Mouse (Mus musculus) liver, embryonic 15.5 days (tissue): ENCODE measurements around the gene Ctrc. TPM values are rescaled to one million over a fixed set of nuclear protein-coding genes. Genes with fewer than 3 reads are reported as not detected.

Experiments
- ATAC-seq: fragments of 200-750 bp; cut with Nextera tagmentation; 2 replicates; pipeline ENCODE4 v1.8.0; 2017; ENCODE audit warnings: moderate number of reproducible peaks, mild to moderate bottlenecking, moderate library complexity; ENCODE audit not compliant: insufficient read depth
- H3K27ac ChIP-seq: fragments of 300-500 bp; sonication (generic); replicated peaks from 2 replicates; pipeline ENCODE4 v1.5.1; 2015; ENCODE audit warnings: mild to moderate bottlenecking, inconsistent platforms
- H3K27me3 ChIP-seq: fragments of 300-500 bp; sonication (generic); 2 replicates; pipeline ENCODE4 v1.6.1; 2015; ENCODE audit warnings: mild to moderate bottlenecking, inconsistent platforms
- H3K36me3 ChIP-seq: fragments of 300-500 bp; sonication (generic); replicated peaks from 2 replicates; pipeline ENCODE4 v1.6.1; 2015; ENCODE audit warnings: moderate library complexity, mild to moderate bottlenecking, inconsistent platforms
- H3K4me1 ChIP-seq: fragments of 300-500 bp; sonication (generic); replicated peaks from 2 replicates; pipeline ENCODE4 v1.6.1; 2015; ENCODE audit warnings: inconsistent platforms
- H3K4me2 ChIP-seq: fragments of 300-500 bp; sonication (generic); 2 replicates; pipeline ENCODE4 v1.6.1; 2015; ENCODE audit warnings: moderate library complexity, mild to moderate bottlenecking, inconsistent platforms
- H3K4me3 ChIP-seq: fragments of 300-500 bp; sonication (generic); replicated peaks from 2 replicates; pipeline ENCODE4 v1.5.1; 2015; ENCODE audit warnings: mild to moderate bottlenecking, inconsistent platforms
- H3K9ac ChIP-seq: fragments of 300-500 bp; sonication (generic); 2 replicates; pipeline ENCODE4 v1.6.1; 2015; ENCODE audit warnings: moderate library complexity, mild to moderate bottlenecking, inconsistent platforms
- H3K9me3 ChIP-seq: fragments of 300-500 bp; sonication (generic); replicated peaks from 2 replicates; pipeline ENCODE4 v1.6.1; 2016; ENCODE audit warnings: inconsistent platforms
- WGBS: fragments of 180-500 bp; shearing (Covaris S2); methylation state at CpG from one replicate; pipeline ENCODE4 v1.1.7; 2015; ENCODE audit warnings: mixed read lengths; ENCODE audit not compliant: insufficient replicate concordance; 5-methylcytosine and 5-hydroxymethylcytosine counted together
- polyA plus RNA-seq: library from polyadenylated mRNA; unstranded; fragments of >200 nt; fragmentation: Nextera tagmentation; extraction: Ambion mirVana; gene quantifications from 2 replicates; pipeline ENCODE4 v1.2.1, GENCODE M21; 2015

The Ctrc gene
- polyA plus RNA-seq, 1 experiment from 2014 or later, result not detected

- H3K27ac ChIP-seq, result 0 out of 2 replicates have a peak overlapping the region, but pooled peaks have one; percentile 41
- no peak overlapping the region for H3K4me3 ChIP-seq
- 89% methylated on average over 7 of the region's 7 CpGs for WGBS
- H3K27me3 ChIP-seq, result no peaks in the 10 kb centered on the region
- peaks cover 23% of the 10 kb centered on the region for H3K36me3 ChIP-seq
- no peak overlapping the region for H3K4me2 ChIP-seq
- H3K9ac ChIP-seq, result no peak overlapping the region
- no peaks in the 10 kb centered on the region for H3K9me3 ChIP-seq
- peaks cover 44% of the 10 kb centered on the region for H3K4me1 ChIP-seq
- no peak for ATAC-seq
Measured at GRCm38 (mm10) chr4:141796356-141796755, 49.8 kb downstream of the Ctrc start.

DNA sequence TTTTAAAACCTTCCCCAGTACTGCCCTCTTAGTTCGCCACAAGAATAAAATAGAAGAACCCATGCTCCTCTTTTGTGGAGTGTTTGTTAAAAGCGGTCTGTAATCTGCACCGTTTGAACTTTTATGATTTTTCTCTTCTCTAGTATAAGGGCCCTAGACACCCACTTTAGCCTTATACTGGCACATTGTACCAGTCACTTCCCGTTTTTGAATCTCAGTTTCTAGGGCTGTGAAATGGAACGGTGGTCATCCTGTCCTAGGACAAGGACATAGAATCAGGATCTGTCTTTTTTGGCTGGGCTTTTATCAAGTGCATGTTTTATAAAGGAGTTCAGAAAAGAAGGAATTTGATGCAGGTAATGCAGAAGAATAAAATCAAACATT, 52.0 kb downstream of the Ctrc start:
- Histone ChIP-seq H3K4me3 (peak overlapping the region; percentile 82), H3K27me3 (no peaks in the 10 kb centered on the region), H3K36me3 (peaks cover 23% of the 10 kb centered on the region), H3K4me2 (peak overlapping the region; percentile 83), H3K9ac (peak overlapping the region; percentile 68), H3K9me3 (no peaks in the 10 kb centered on the region), H3K27ac (peak overlapping the region; percentile 98), H3K4me1 (peaks cover 61% of the 10 kb centered on the region)
- WGBS, result 2% methylated on average over 5 of the region's 5 CpGs
- no peak for ATAC-seq

DNA sequence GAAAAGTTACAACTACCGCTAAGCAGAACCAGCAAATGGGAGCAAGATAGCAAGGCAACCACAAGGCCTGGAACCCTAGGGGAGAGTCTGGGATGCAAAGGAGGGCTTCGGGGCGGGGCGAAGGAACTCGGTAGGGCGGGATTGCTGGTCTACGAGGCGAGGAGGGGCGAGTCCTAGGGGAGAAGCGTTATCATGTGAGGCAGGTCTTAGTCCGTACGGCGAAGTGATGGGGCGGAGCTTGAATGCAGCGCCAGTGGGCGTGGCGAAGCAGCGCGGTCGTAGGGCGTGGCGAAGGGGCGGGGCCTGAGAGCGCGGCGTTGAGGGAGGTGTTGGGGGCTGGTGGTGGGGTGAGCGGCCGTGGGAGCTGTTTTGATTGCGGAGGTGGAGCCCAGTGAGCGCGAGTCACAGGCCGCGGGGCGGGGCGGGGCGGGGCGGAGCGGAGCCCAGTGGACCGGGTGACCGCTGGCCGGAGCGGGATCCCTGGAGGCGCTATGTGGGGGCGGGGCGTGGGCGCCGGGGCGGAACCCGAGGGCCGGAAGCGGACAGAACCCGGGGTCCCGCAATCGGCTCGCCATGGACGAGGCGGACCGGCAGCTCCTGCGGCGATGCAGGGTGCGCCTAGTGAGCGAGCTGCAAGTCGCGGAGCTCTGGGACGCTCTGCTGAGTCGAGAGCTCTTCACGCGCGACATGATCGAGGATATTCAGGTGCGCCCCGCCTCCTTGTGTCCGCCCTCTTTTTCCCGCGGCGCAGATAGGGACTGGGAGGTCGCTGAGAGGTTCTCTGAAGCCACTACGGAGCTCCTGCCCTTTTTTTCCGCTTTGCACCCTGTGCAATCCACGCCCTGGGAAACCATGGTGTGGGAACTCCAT, 52.6 kb downstream of the Ctrc start, which contains the start of gene Casp9:
Gene Casp9 (plus strand): TSS at position 331 of the 870 bp plus-strand sequence.
- Histone ChIP-seq H3K9me3 (no peaks in the 10 kb centered on the region), H3K27ac (peak within 1 kb of the TSS; percentile 98), H3K4me2 (peak within 1 kb of the TSS; percentile 83), H3K9ac (peak within 1 kb of the TSS; percentile 68), H3K36me3 (peaks cover 25% of the 10 kb centered on the region), H3K4me3 (peak within 1 kb of the TSS; percentile 82), H3K27me3 (no peaks in the 10 kb centered on the region), H3K4me1 (peaks cover 65% of the 10 kb centered on the region)
- ATAC-seq, result peak; percentile 80
- WGBS, result 1% methylated on average over 75 of the region's 80 CpGs

GRCm38 (mm10) chr4:141792554-141793281, 53.4 kb downstream of the Ctrc start:
- peak overlapping the region; percentile 82 for H3K4me3 ChIP-seq
- peak; percentile 8; the same call in 1 of the 2 replicates for ATAC-seq
- H3K27ac ChIP-seq, result peak overlapping the region; percentile 98
- WGBS, result 6% methylated on average over 10 of the region's 10 CpGs
- H3K9me3 ChIP-seq, result no peaks in the 10 kb centered on the region
- H3K9ac ChIP-seq, result peak overlapping the region; percentile 44
- peaks cover 23% of the 10 kb centered on the region for H3K36me3 ChIP-seq
- peaks cover 65% of the 10 kb centered on the region for H3K4me1 ChIP-seq
- peak overlapping the region; percentile 83 for H3K4me2 ChIP-seq
- H3K27me3 ChIP-seq, result no peaks in the 10 kb centered on the region

- Histone ChIP-seq H3K4me1 (peaks cover 65% of the 10 kb centered on the region), H3K36me3 (peaks cover 23% of the 10 kb centered on the region), H3K9me3 (no peaks in the 10 kb centered on the region), H3K27ac (peak overlapping the region; percentile 98), H3K4me2 (0 out of 2 replicates have a peak overlapping the region, but pooled peaks have one; percentile 90), H3K27me3 (no peaks in the 10 kb centered on the region), H3K9ac (no peak overlapping the region), H3K4me3 (no peak overlapping the region)
- WGBS, result 84% methylated on average over 8 of the region's 8 CpGs
- no peak for ATAC-seq
Measured at GRCm38 (mm10) chr4:141791951-141792350, 54.2 kb downstream of the Ctrc start.

GRCm38 (mm10) chr4:141791486-141791885, 54.7 kb downstream of the Ctrc start:
- H3K4me3 ChIP-seq, result peak overlapping the region; percentile 87; the same call in 1 of the 2 replicates
- no peak for ATAC-seq
- H3K36me3 ChIP-seq, result peaks cover 23% of the 10 kb centered on the region
- no peaks in the 10 kb centered on the region for H3K9me3 ChIP-seq
- peaks cover 63% of the 10 kb centered on the region for H3K4me1 ChIP-seq
- peak overlapping the region; percentile 90 for H3K4me2 ChIP-seq
- no peaks in the 10 kb centered on the region for H3K27me3 ChIP-seq
- peak overlapping the region; percentile 89 for H3K27ac ChIP-seq
- no peak overlapping the region for H3K9ac ChIP-seq
- WGBS, result 82% methylated on average over 7 of the region's 7 CpGs

DNA sequence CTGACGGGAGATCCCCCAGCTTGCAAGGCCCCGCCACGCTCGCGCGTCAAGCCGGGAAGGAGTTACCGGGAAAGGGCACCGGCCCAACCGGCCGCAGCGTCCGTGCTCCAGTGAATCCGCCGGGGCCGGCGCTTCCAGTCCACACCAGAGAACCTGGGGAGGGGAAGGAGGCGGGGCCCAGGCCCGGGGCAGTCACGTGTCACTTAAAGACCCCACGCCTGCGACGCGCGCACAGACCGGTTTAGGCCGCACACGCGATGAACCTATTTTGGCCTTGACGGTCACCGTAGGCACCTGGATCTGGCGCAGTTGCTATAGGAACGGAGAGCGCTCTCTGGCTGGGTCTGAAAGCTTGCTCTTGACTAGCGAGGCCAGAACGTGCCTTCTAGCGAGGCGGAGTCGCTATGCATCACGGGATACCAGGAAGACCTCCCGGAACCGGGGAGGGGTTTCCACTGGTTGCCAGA, 55.6 kb downstream of the Ctrc start, which contains the start of gene Dnajc16:
Gene Dnajc16 (minus strand): TSS at position 408 of the 467 bp plus-strand sequence.
- H3K27ac ChIP-seq, result peak within 1 kb of the TSS; percentile 98
- no peaks in the 10 kb centered on the region for H3K9me3 ChIP-seq
- under 1% methylated on average over 42 of the region's 42 CpGs for WGBS
- peak within 1 kb of the TSS; percentile 90 for H3K4me2 ChIP-seq
- peaks cover 55% of the 10 kb centered on the region for H3K4me1 ChIP-seq
- no peaks in the 10 kb centered on the region for H3K27me3 ChIP-seq
- H3K36me3 ChIP-seq, result peaks cover 31% of the 10 kb centered on the region
- peak within 1 kb of the TSS; percentile 87 for H3K4me3 ChIP-seq
- H3K9ac ChIP-seq, result peak within 1 kb of the TSS; percentile 94
- ATAC-seq, result peak; percentile 66

DNA sequence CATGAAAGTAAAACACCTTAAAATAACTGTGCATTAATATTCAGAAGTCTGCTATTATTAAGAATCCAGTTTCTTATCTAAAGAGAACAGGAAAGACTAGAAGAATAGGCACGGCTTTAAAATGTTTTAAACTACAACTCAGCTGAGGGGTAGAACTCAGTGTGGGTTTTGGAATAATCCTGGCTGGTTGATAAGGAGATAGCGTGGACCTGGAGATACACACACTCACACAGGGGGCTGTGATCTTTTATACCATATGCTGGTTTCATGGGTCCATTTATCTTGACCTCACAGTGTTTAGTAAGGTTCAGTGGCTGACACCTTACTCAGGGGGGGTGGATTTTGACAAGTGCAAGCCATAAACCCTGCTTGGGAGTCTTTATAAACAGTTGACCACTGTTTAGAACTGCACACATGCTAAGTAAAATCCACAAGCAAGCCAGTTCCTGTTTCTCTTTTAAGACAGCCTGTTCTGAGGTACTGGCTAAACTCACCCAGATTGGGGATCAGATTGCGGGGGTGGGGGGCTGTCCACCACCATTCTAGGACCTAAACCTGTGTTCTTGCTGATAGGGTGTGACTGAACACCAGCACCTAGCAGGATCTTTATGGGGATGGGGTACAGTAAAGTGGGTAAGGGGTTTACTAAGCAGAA, 56.5 kb downstream of the Ctrc start:
- Histone ChIP-seq H3K4me3 (peak overlapping the region; percentile 87), H3K36me3 (peaks cover 39% of the 10 kb centered on the region), H3K9ac (peak overlapping the region; percentile 94), H3K4me1 (peaks cover 46% of the 10 kb centered on the region), H3K9me3 (no peaks in the 10 kb centered on the region), H3K27ac (peak overlapping the region; percentile 89), H3K4me2 (peak overlapping the region; percentile 90), H3K27me3 (no peaks in the 10 kb centered on the region)
- 12% methylated on average over 3 of the region's 3 CpGs for WGBS
- no peak for ATAC-seq

DNA sequence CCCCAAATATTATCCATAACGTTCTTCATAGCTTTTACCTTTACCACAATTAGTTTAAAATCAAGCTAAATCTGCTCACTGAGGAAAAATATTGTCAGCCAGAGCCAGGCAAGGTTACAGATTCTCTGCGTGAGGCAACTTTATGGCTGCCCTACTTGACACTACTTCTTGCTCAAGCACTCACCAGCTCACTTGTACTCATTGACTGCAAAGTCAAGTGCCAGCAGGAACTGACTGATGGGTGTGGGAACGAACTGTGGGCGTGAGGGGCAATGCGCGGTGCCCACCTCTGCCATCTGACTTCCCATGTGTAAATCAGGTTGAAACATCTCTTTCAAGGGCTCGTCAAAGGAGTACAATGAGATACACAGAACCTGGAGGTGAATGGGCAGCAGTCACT, 58.7 kb downstream of the Ctrc start:
- Histone ChIP-seq H3K4me1 (peaks cover 33% of the 10 kb centered on the region), H3K27ac (no peak overlapping the region), H3K36me3 (peaks cover 61% of the 10 kb centered on the region), H3K9ac (no peak overlapping the region), H3K27me3 (no peaks in the 10 kb centered on the region), H3K4me2 (no peak overlapping the region), H3K4me3 (no peak overlapping the region), H3K9me3 (no peaks in the 10 kb centered on the region)
- WGBS, result 83% methylated on average over 7 of the region's 7 CpGs
- no peak for ATAC-seq

GRCm38 (mm10) chr4:141787046-141787445, 59.1 kb downstream of the Ctrc start:
- peaks cover 28% of the 10 kb centered on the region for H3K4me1 ChIP-seq
- 85% methylated on average over 6 of the region's 6 CpGs for WGBS
- H3K9me3 ChIP-seq, result no peaks in the 10 kb centered on the region
- no peak overlapping the region for H3K4me3 ChIP-seq
- H3K4me2 ChIP-seq, result no peak overlapping the region
- no peak overlapping the region for H3K9ac ChIP-seq
- H3K36me3 ChIP-seq, result peaks cover 65% of the 10 kb centered on the region
- no peak overlapping the region for H3K27ac ChIP-seq
- ATAC-seq, result no peak
- no peaks in the 10 kb centered on the region for H3K27me3 ChIP-seq
